Mouse (Mus musculus) heart, embryonic 11.5 days (tissue): ENCODE measurements around the gene Meioc. TPM values are rescaled to one million over a fixed set of nuclear protein-coding genes. Genes with fewer than 3 reads are reported as not detected.
A peak's percentile ranks its signal among the peaks of the same experiment; 100 is the strongest.

Experiments used
- ATAC-seq: fragments of 200-750 bp; cut with Nextera tagmentation; replicated peaks from 2 replicates; pipeline ENCODE4 v1.8.0; 2017; ENCODE audit warnings: moderate library complexity; ENCODE audit not compliant: insufficient number of reproducible peaks, low FRiP score, low TSS enrichment
- H3K27ac ChIP-seq: fragments of 300-500 bp; sonication (generic); 2 replicates; pipeline ENCODE4 v1.5.1; 2014; ENCODE audit warnings: mild to moderate bottlenecking, low read depth, low read length
- H3K27me3 ChIP-seq: fragments of 300-500 bp; sonication (generic); 2 replicates; pipeline ENCODE4 v1.6.1; 2014; ENCODE audit warnings: mild to moderate bottlenecking, low read length, mixed read lengths; ENCODE audit not compliant: control insufficient read depth, insufficient read depth
- H3K36me3 ChIP-seq: fragments of 300-500 bp; sonication (generic); 2 replicates; pipeline ENCODE4 v1.6.1; 2014; ENCODE audit warnings: mild to moderate bottlenecking, low read length, moderate library complexity, mixed read lengths; ENCODE audit not compliant: control insufficient read depth, insufficient read depth
- H3K4me1 ChIP-seq: fragments of 300-500 bp; sonication (generic); 2 replicates; pipeline ENCODE4 v1.6.1; 2014; ENCODE audit warnings: low read length; ENCODE audit not compliant: control insufficient read depth, insufficient read depth
- H3K4me2 ChIP-seq: fragments of 300-500 bp; sonication (generic); 2 replicates; pipeline ENCODE4 v1.6.1; 2014; ENCODE audit warnings: mild to moderate bottlenecking, moderate library complexity
- H3K4me3 ChIP-seq: fragments of 300-500 bp; sonication (generic); 2 replicates; pipeline ENCODE4 v1.5.1; 2014; ENCODE audit warnings: low read depth, low read length
- H3K9ac ChIP-seq: fragments of 300-500 bp; sonication (generic); 2 replicates; pipeline ENCODE4 v1.6.1; 2014; ENCODE audit warnings: mild to moderate bottlenecking, low read depth, low read length, moderate library complexity
- H3K9me3 ChIP-seq: fragments of 300-500 bp; sonication (generic); replicated peaks from 2 replicates; pipeline ENCODE4 v1.6.1; 2016; ENCODE audit warnings: low read length; ENCODE audit not compliant: control insufficient read depth
- WGBS: fragments of 180-500 bp; shearing (Covaris S2); extraction: QIAGEN DNeasy Blood & Tissue Kit; methylation state at CpG from one replicate; pipeline ENCODE4 v1.1.7; 2014; ENCODE audit not compliant: insufficient replicate concordance; 5-methylcytosine and 5-hydroxymethylcytosine counted together
- polyA plus RNA-seq: library from polyadenylated mRNA; unstranded; fragments of >200 nt; fragmentation: Nextera tagmentation; extraction: Ambion mirVana; gene quantifications from 2 replicates; pipeline ENCODE4 v1.2.1, GENCODE M21; 2014

The Meioc gene
- polyA plus RNA-seq, 1 experiment from 2014 or later = 1.1 TPM

DNA sequence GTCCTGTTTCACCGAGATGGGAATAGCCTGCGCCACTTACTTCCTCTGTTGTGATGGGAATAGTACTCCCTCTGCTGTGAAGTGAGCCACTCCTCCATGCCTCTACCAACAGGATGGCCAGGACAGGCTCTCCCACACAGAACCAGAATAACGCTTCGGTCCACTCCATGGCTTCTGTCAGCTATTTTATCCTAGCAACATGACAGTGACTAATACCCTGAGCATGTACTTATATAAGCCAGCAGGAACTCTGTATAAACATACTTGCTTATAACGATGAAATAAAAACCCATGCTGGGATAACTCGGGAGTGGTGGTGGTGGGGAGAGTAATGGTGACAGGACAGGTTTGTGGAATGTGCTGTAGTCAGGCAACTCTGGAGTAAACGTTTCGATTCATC is 7.6 kb upstream of the Meioc start:
- H3K9ac ChIP-seq = no peak overlapping the region
- no peak for ATAC-seq
- H3K4me3 ChIP-seq = no peak overlapping the region
- H3K36me3 ChIP-seq = no peaks in the 10 kb centered on the region
- H3K9me3 ChIP-seq = no peaks in the 10 kb centered on the region
- H3K27ac ChIP-seq = no peak overlapping the region
- H3K27me3 ChIP-seq = no peaks in the 10 kb centered on the region
- no peaks in the 10 kb centered on the region for H3K4me1 ChIP-seq
- no peak overlapping the region for H3K4me2 ChIP-seq
- WGBS = 56% methylated on average over 8 of the region's 8 CpGs

GRCm38 (mm10) chr11:102656326-102656926 is 7.1 kb upstream of the Meioc start:
- H3K4me2 ChIP-seq = no peak overlapping the region
- H3K4me1 ChIP-seq = no peaks in the 10 kb centered on the region
- H3K36me3 ChIP-seq = no peaks in the 10 kb centered on the region
- H3K27me3 ChIP-seq = no peaks in the 10 kb centered on the region
- no peaks in the 10 kb centered on the region for H3K9me3 ChIP-seq
- no peak overlapping the region for H3K9ac ChIP-seq
- H3K4me3 ChIP-seq = no peak overlapping the region
- ATAC-seq = no peak
- WGBS = 26% methylated on average over 4 of the region's 4 CpGs
- no peak overlapping the region for H3K27ac ChIP-seq

DNA sequence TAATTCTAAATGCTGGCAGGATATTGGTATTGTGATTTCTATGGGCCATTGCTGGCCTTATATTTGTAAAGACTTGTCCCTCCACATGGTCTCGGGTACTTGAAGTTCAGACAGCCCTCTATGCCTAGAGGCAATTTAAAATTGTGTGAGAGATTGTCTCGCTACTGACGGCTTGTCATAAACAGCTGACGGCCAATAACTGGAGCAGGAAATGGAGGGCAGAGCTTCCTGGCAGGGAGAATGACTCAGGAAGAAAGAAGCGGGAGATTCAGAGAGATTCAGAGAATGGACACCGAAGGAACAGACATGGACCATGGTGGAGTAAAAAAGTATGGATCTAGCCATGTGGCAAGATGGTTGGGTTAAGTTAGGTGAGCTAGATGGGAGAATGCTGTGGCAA is 6.6 kb upstream of the Meioc start:
- Histone ChIP-seq H3K4me2 (no peak overlapping the region), H3K36me3 (no peaks in the 10 kb centered on the region), H3K27ac (no peak overlapping the region), H3K9ac (no peak overlapping the region), H3K9me3 (no peaks in the 10 kb centered on the region), H3K4me3 (no peak overlapping the region), H3K27me3 (no peaks in the 10 kb centered on the region), H3K4me1 (no peaks in the 10 kb centered on the region)
- 63% methylated on average over 6 of the region's 6 CpGs for WGBS
- ATAC-seq = no peak

DNA sequence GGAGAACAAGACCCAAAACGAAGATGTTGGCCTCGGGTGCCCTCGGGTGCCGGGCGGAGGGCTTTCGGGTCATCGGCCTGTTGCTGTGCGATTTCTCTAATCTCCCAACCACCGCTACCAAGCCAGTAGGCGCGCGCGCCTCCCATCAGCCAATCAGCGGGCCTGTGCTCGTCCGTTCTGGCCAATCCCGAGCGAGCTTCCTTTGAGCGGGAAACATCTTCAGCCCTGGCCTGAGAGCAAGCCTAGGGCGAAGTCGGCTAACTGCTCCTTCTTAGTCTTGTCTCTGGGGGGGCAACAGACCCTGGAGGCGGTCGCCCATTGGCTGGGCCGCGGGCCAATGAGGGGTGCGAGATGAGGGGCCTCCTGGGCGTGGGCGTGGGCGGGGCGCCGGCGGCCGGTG is 1.6 kb downstream of the Meioc start:
- H3K36me3 ChIP-seq = no peaks in the 10 kb centered on the region
- peak overlapping the region; percentile 26; the same call in 1 of the 2 replicates for H3K4me3 ChIP-seq
- H3K9ac ChIP-seq = no peak overlapping the region
- WGBS = 41% methylated on average over 31 of the region's 33 CpGs
- H3K4me1 ChIP-seq = peaks cover 3% of the 10 kb centered on the region; the same call in 1 of the 2 replicates
- no peak for ATAC-seq
- peak overlapping the region; percentile 49; the same call in 1 of the 2 replicates for H3K4me2 ChIP-seq
- H3K9me3 ChIP-seq = peaks cover 2% of the 10 kb centered on the region
- H3K27ac ChIP-seq = no peak overlapping the region
- H3K27me3 ChIP-seq = peaks cover 30% of the 10 kb centered on the region

GRCm38 (mm10) chr11:102665637-102666435 is 2.3 kb downstream of the Meioc start:
- ATAC-seq = no peak
- no peak overlapping the region for H3K27ac ChIP-seq
- peaks cover 30% of the 10 kb centered on the region for H3K27me3 ChIP-seq
- no peak overlapping the region for H3K9ac ChIP-seq
- H3K4me1 ChIP-seq = peaks cover 3% of the 10 kb centered on the region; the same call in 1 of the 2 replicates
- peaks cover 2% of the 10 kb centered on the region for H3K9me3 ChIP-seq
- 36% methylated on average over 84 of the region's 84 CpGs for WGBS
- H3K36me3 ChIP-seq = no peaks in the 10 kb centered on the region
- H3K4me3 ChIP-seq = peak overlapping the region; percentile 26
- peak overlapping the region; percentile 49 for H3K4me2 ChIP-seq

DNA sequence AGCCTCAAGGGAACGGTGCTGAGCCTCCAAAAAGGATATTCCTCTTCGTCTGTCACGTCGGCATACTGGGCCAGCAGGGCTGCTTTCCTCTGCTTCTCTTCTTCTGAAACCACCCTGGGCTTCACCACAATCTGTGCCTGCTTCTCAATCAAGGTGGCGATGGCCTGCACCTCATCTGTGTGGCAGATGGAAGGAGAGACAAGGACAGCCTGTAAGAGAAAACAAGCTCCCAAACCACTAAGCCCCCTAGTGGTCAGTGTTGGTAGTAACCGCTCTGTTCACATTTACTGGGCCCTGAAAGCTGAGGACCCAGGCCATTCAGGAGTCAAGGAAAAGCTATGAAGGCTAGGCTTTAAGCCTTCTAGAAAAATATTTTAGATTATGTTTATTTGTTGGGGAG is 26.6 kb downstream of the Meioc start:
- no peak overlapping the region for H3K4me3 ChIP-seq
- WGBS = 67% methylated on average over 6 of the region's 6 CpGs
- 0 out of 2 replicates have a peak, but pooled peaks cover 7% of the 10 kb centered on the region for H3K36me3 ChIP-seq
- H3K27ac ChIP-seq = no peak overlapping the region
- no peak overlapping the region for H3K9ac ChIP-seq
- no peaks in the 10 kb centered on the region for H3K4me1 ChIP-seq
- H3K9me3 ChIP-seq = no peaks in the 10 kb centered on the region
- no peaks in the 10 kb centered on the region for H3K27me3 ChIP-seq
- no peak overlapping the region for H3K4me2 ChIP-seq
- no peak for ATAC-seq

DNA sequence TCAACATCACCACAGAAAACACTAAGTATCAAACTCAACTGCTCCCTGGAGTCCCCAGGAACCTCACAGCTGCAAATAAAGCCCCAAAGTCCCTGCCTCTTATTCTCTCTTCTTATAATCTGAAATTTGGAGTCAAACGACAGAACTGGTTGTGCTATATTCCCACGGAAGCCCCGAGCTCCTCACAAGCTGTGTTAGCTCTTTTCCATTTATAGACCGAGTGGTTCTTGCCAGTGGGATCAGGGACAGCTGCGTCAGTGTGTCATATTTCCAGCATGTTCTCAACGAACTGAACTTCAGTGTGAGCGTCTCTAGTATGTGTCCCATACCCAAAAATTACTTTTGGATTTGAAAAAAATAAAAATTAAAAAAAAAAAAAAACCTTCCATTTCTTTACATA is 31.8 kb downstream of the Meioc start:
- no peak overlapping the region for H3K4me3 ChIP-seq
- no peak overlapping the region for H3K4me2 ChIP-seq
- peaks cover 6% of the 10 kb centered on the region; the same call in 1 of the 2 replicates for H3K4me1 ChIP-seq
- no peaks in the 10 kb centered on the region for H3K36me3 ChIP-seq
- no peak overlapping the region for H3K9ac ChIP-seq
- H3K27me3 ChIP-seq = no peaks in the 10 kb centered on the region
- no peak overlapping the region for H3K27ac ChIP-seq
- WGBS = 84% methylated on average over 7 of the region's 7 CpGs
- ATAC-seq = no peak
- no peaks in the 10 kb centered on the region for H3K9me3 ChIP-seq

DNA sequence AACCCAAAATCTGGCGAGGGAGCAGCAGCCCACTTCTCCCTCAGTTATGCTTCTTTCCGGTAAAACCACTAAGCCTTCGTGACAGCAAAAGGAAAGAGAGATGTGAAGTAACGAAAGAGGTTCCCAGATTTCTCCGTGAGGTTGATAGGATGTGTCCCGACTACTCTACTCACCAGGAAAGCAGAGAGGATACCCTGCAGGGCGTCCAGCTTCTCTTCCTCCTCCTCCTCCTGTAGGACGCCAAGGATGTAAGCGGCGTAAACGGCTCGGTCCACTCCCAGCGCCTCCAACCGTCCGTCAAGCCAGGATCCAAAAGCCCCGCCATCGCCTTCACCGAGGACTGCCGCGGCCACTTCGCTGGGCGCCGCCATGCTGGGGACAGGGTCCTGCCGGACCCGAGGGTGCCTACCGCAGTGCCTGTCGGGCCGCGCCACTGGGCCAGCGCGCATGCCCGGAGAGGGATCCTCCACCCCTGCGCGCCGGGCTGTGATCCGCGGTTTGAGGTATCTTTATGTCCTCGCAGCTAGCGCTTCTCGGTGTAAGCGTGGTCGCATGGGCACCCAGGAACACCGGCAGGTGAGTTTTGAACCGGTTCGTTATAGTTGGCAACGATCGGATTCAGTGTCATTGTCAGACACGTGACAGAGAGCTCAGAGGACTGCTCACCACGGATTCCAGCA is 34.0 kb downstream of the Meioc start, which contains the start of gene Ccdc43:
Ccdc43 (minus strand) TSS at position 445 of the 680 bp plus-strand sequence.
- peak; percentile 91 for ATAC-seq
- under 1% methylated on average over 49 of the region's 49 CpGs for WGBS

More for the DNA sequence above, 34.0 kb downstream of the Meioc start, which contains the start of gene Ccdc43:
- no peak within 1 kb of the TSS; the same call in 1 of the 2 replicates for H3K27ac ChIP-seq
- H3K9me3 ChIP-seq = no peaks in the 10 kb centered on the region
- no peaks in the 10 kb centered on the region for H3K27me3 ChIP-seq
- peak within 1 kb of the TSS; percentile 86 for H3K9ac ChIP-seq
- H3K4me3 ChIP-seq = peak within 1 kb of the TSS; percentile 85
- no peaks in the 10 kb centered on the region for H3K36me3 ChIP-seq
- peaks cover 6% of the 10 kb centered on the region; the same call in 1 of the 2 replicates for H3K4me1 ChIP-seq
- peak within 1 kb of the TSS; percentile 79 for H3K4me2 ChIP-seq
